Mouse (Mus musculus) forebrain, embryonic 11.5 days (tissue): Measurements from ENCODE around the gene Ciapin1. TPM values are rescaled to one million over a fixed set of nuclear protein-coding genes. Genes with fewer than 3 reads are reported as not detected.
A peak's percentile ranks its signal among the peaks of the same experiment; 100 is the strongest.

ENCODE experiments used
- ATAC-seq: fragments of 200-750 bp; cut with Nextera tagmentation; replicated peaks from 2 replicates; pipeline ENCODE4 v1.8.0; 2017; ENCODE audit warnings: moderate TSS enrichment; ENCODE audit not compliant: low FRiP score
- DNase-seq: peaks from one replicate; pipeline ENCODE4 v3.0.0-alpha.2; 2017; ENCODE audit warnings: low spot score
- H3K27ac ChIP-seq: fragments of 300-500 bp; sonication (generic); 2 replicates; pipeline ENCODE4 v1.5.1; 2014; ENCODE audit warnings: low read depth, low read length
- H3K27me3 ChIP-seq: fragments of 300-500 bp; sonication (generic); 2 replicates; pipeline ENCODE4 v1.6.1; 2014; ENCODE audit warnings: mild to moderate bottlenecking, low read length, mixed read lengths; ENCODE audit not compliant: control insufficient read depth, insufficient read depth
- H3K36me3 ChIP-seq: fragments of 300-500 bp; sonication (generic); 2 replicates; pipeline ENCODE4 v1.6.1; 2014; ENCODE audit warnings: mild to moderate bottlenecking, low read length, moderate library complexity, mixed read lengths; ENCODE audit not compliant: control insufficient read depth, insufficient read depth
- H3K4me1 ChIP-seq: fragments of 300-500 bp; sonication (generic); replicated peaks from 2 replicates; pipeline ENCODE4 v1.6.1; 2014; ENCODE audit warnings: low read length, mixed read lengths; ENCODE audit not compliant: control insufficient read depth, insufficient read depth
- H3K4me2 ChIP-seq: fragments of 300-500 bp; sonication (generic); 2 replicates; pipeline ENCODE4 v1.6.1; 2014; ENCODE audit warnings: low read depth, mild to moderate bottlenecking, low read length, moderate library complexity, mixed read lengths; ENCODE audit not compliant: severe bottlenecking
- H3K4me3 ChIP-seq: fragments of 300-500 bp; sonication (generic); 2 replicates; pipeline ENCODE4 v1.5.1; 2014; ENCODE audit warnings: low read depth, low read length
- H3K9ac ChIP-seq: fragments of 300-500 bp; sonication (generic); 2 replicates; pipeline ENCODE4 v1.6.1; 2014; ENCODE audit warnings: low read length
- H3K9me3 ChIP-seq: fragments of 300-500 bp; sonication (generic); 2 replicates; pipeline ENCODE4 v1.6.1; 2016; ENCODE audit warnings: low read length, mixed read lengths; ENCODE audit not compliant: control insufficient read depth
- WGBS: fragments of 180-500 bp; shearing (Covaris S2); extraction: QIAGEN DNeasy Blood & Tissue Kit; methylation state at CpG from one replicate; pipeline ENCODE4 v1.1.7; 2014; 5-methylcytosine and 5-hydroxymethylcytosine counted together
- polyA plus RNA-seq: library from polyadenylated mRNA; unstranded; fragments of >200 nt; fragmentation: Nextera tagmentation; extraction: Ambion mirVana; gene quantifications from 2 replicates; pipeline ENCODE4 v1.2.1, GENCODE M21; 2014

Gene Ciapin1
- polyA plus RNA-seq, 1 experiment from 2014 or later: 144 TPM

- H3K27me3 ChIP-seq: peaks cover 2% of the 10 kb centered on the region
- peaks cover 24% of the 10 kb centered on the region for H3K4me1 ChIP-seq
- no peak overlapping the region; the same call in 1 of the 2 replicates for H3K4me3 ChIP-seq
- DNase-seq (no peak), ATAC-seq (peak; percentile 48; the same call in 1 of the 2 replicates)
- WGBS: 13% methylated on average over 12 of the region's 12 CpGs
- no peak overlapping the region for H3K27ac ChIP-seq
- no peaks in the 10 kb centered on the region for H3K36me3 ChIP-seq
- peak overlapping the region; percentile 29; the same call in 1 of the 2 replicates for H3K4me2 ChIP-seq
- peak overlapping the region; percentile 20; the same call in 1 of the 2 replicates for H3K9ac ChIP-seq
- no peaks in the 10 kb centered on the region for H3K9me3 ChIP-seq
These were observed 64.4 kb downstream of the Ciapin1 start for GRCm38 (mm10) chr8:94773700-94774171.

- Histone ChIP-seq H3K27me3 (peaks cover 2% of the 10 kb centered on the region), H3K4me2 (peak overlapping the region; percentile 93)
- WGBS: 43% methylated on average over 6 of the region's 6 CpGs
These were observed 65.1 kb downstream of the Ciapin1 start for GRCm38 (mm10) chr8:94773048-94773447.

GRCm38 (mm10) chr8:94771941-94772670, 66.1 kb downstream of the Ciapin1 start, which contains the start of gene Cx3cl1:
TSS of gene Cx3cl1 (plus strand) at chr8:94772009.
- Histone ChIP-seq H3K4me1 (peaks cover 24% of the 10 kb centered on the region), H3K27me3 (peaks cover 2% of the 10 kb centered on the region), H3K9me3 (no peaks in the 10 kb centered on the region), H3K4me2 (peak within 1 kb of the TSS; percentile 93), H3K9ac (peak within 1 kb of the TSS; percentile 71), H3K4me3 (peak within 1 kb of the TSS; percentile 50), H3K27ac (no peak within 1 kb of the TSS), H3K36me3 (no peaks in the 10 kb centered on the region)
- WGBS: under 1% methylated on average over 38 of the region's 38 CpGs
- peak; percentile 88 for DNase-seq
- peak; percentile 90 for ATAC-seq

More at GRCm38 (mm10) chr8:94773048-94773447, 65.1 kb downstream of the Ciapin1 start:
- H3K36me3 ChIP-seq: no peaks in the 10 kb centered on the region
- DNase-seq (no peak), ATAC-seq (no peak)
- H3K4me1 ChIP-seq: peaks cover 24% of the 10 kb centered on the region
- no peaks in the 10 kb centered on the region for H3K9me3 ChIP-seq
- H3K27ac ChIP-seq: no peak overlapping the region
- no peak overlapping the region; the same call in 1 of the 2 replicates for H3K9ac ChIP-seq
- H3K4me3 ChIP-seq: peak overlapping the region; percentile 50

- Histone ChIP-seq H3K36me3 (no peaks in the 10 kb centered on the region), H3K4me1 (peaks cover 24% of the 10 kb centered on the region), H3K4me3 (no peak overlapping the region), H3K9ac (no peak overlapping the region), H3K4me2 (no peak overlapping the region), H3K27ac (no peak overlapping the region), H3K27me3 (peaks cover 2% of the 10 kb centered on the region), H3K9me3 (no peaks in the 10 kb centered on the region)
- WGBS: 67% methylated on average over 6 of the region's 6 CpGs
- ATAC-seq (no peak), DNase-seq (no peak)
These were observed 67.2 kb downstream of the Ciapin1 start for GRCm38 (mm10) chr8:94770945-94771344.

Other genes starting within 250 kb of the Ciapin1 start
- gene Rspry1, start 236.4 kb downstream of the Ciapin1 start, polyA plus RNA-seq: 53.4 and 55.2 TPM in 2 replicates
- 102 and 108 TPM in 2 replicates for gene Fam192a, start 236.4 kb downstream of the Ciapin1 start, polyA plus RNA-seq
- gene Arl2bp, start 171.8 kb downstream of the Ciapin1 start, polyA plus RNA-seq: 82.3 and 89.1 TPM in 2 replicates
- 0.60 and 0.96 TPM in 2 replicates for gene Pllp, start 142.1 kb downstream of the Ciapin1 start, polyA plus RNA-seq
- not detected in 2 replicates for gene Ccl22, start 92.8 kb downstream of the Ciapin1 start, polyA plus RNA-seq
- 8.8 and 9.4 TPM in 2 replicates for gene Cx3cl1, start 66.3 kb downstream of the Ciapin1 start, polyA plus RNA-seq
- gene Ccl17, start 27.9 kb downstream of the Ciapin1 start, polyA plus RNA-seq: not detected in 2 replicates
- 53.7 and 60.5 TPM in 2 replicates for gene Coq9, start within 50 bp of the Ciapin1 start, polyA plus RNA-seq
- 156 and 173 TPM in 2 replicates for gene Polr2c, start 19.1 kb upstream of the Ciapin1 start, polyA plus RNA-seq
- 19.1 and 19.9 TPM in 2 replicates for gene Dok4, start 38.0 kb upstream of the Ciapin1 start, polyA plus RNA-seq
- 18.8 and 19.5 TPM in 2 replicates for gene Ccdc102a, start 79.7 kb upstream of the Ciapin1 start, polyA plus RNA-seq
- gene Adgrg5, start 85.3 kb upstream of the Ciapin1 start, polyA plus RNA-seq: 0.12 and 0.20 TPM in 2 replicates
- gene Adgrg1, start 136.4 kb upstream of the Ciapin1 start, polyA plus RNA-seq: 177 and 184 TPM in 2 replicates
- gene Adgrg3, start 179.3 kb upstream of the Ciapin1 start, polyA plus RNA-seq: 2.9 and 3.2 TPM in 2 replicates
- gene Drc7, start 216.7 kb upstream of the Ciapin1 start, polyA plus RNA-seq: 0.12 TPM in 1 of 2 replicates, not detected in the other
- 37.3 and 37.5 TPM in 2 replicates for gene Katnb1, start 242.8 kb upstream of the Ciapin1 start, polyA plus RNA-seq